Mouse (Mus musculus): ENCODE results near the gene Mpv17l. TPM values are rescaled to one million over a fixed set of nuclear protein-coding genes. Genes with fewer than 3 reads are reported as not detected.
"Not testable (repeated sequence)": the region's sequence is repeated elsewhere in the genome, so short reads cannot be mapped to it uniquely, and the experiment has no call there.

Mpv17l gene
- polyA plus RNA-seq, 1 experiment: 0.88 TPM

DNA sequence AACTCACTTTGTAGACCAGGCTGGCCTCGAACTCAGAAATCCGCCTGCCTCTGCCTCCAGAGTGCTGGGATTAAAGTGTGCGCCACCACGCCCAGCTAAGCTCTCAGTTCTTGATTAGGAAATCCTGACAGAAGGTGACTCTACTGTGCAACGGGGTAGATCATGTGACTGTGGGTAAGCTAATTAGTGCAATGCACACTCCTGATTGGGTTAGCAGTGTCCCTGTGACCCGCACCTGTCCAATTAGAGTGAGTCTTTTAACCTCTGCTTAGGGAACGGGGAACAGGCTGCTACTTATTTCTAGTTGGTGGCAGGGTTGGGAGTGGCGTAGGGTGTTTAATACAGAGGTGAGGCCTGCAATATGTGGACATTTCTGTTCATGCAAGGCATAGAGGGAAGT is 69.1 kb downstream of the Mpv17l start:
- Histone ChIP-seq H3K4me3 (no peak overlapping the region), H3K4me2 (ENCODE audit: low read depth) (no peak overlapping the region), H3ac (ENCODE audit: control insufficient read depth, insufficient read length) (no peak overlapping the region), H3K79me2 (ENCODE audit: control insufficient read depth, insufficient read depth) (no peaks in the 10 kb centered on the region), H3K36me3 (ENCODE audit: control insufficient read depth, insufficient read depth) (no peaks in the 10 kb centered on the region), H3K27me3 (ENCODE audit: control insufficient read depth, insufficient read depth, insufficient read length) (no peaks in the 10 kb centered on the region)
- TF ChIP-seq CEBPB (IDR thresholded peaks at IDR 0.05; ENCODE audit: insufficient read depth, poor library complexity, severe bottlenecking): no peak
- TF ChIP-seq USF1 (IDR thresholded peaks at IDR 0.05; ENCODE audit: low read depth): no peak
- no peak for TF ChIP-seq MYOG (IDR thresholded peaks at IDR 0.05; ENCODE audit: control insufficient read depth in 1 of 3, insufficient read depth in 1 of 3, insufficient read length in 2 of 3, low read depth in 2 of 3)
- no peak for TF ChIP-seq TCF12 (IDR thresholded peaks at IDR 0.05; ENCODE audit: insufficient read depth, poor library complexity, severe bottlenecking)
- no peak for TF ChIP-seq MYOD1 (IDR thresholded peaks at IDR 0.05; ENCODE audit: control insufficient read depth in 1 of 3, insufficient read length in 2 of 3, low read depth in 2 of 3)
- TF ChIP-seq POLR2AphosphoS2 (IDR thresholded peaks at IDR 0.05; ENCODE audit: insufficient read length, low read depth): no peak
- no peak for TF ChIP-seq E2F4 (IDR thresholded peaks at IDR 0.05; ENCODE audit: insufficient read depth)
- TF ChIP-seq SRF (IDR thresholded peaks at IDR 0.05; ENCODE audit: control insufficient read depth, insufficient read length, low read depth): no peak
- TF ChIP-seq TCF3 (IDR thresholded peaks at IDR 0.05; ENCODE audit: insufficient read length, low read depth): no peak
- no peak for TF ChIP-seq MAX (IDR thresholded peaks at IDR 0.05; ENCODE audit: low read depth)
- TF ChIP-seq POLR2A (IDR thresholded peaks at IDR 0.05; ENCODE audit: insufficient read length, low read depth): no peak
- no peak for TF ChIP-seq REST (IDR thresholded peaks at IDR 0.05; ENCODE audit: insufficient read depth, insufficient read length)

GRCm38 (mm10) chr16:13976358-13976896 is 73.5 kb downstream of the Mpv17l start:
- not testable (repeated sequence) for H3K79me2 ChIP-seq (ENCODE audit: control insufficient read depth, insufficient read depth); H3K27me3 ChIP-seq (ENCODE audit: control insufficient read depth, insufficient read depth, insufficient read length); H3K4me2 ChIP-seq (ENCODE audit: low read depth); H3ac ChIP-seq (ENCODE audit: control insufficient read depth, insufficient read length); H3K4me3 ChIP-seq; H3K36me3 ChIP-seq (ENCODE audit: control insufficient read depth, insufficient read depth)

DNA sequence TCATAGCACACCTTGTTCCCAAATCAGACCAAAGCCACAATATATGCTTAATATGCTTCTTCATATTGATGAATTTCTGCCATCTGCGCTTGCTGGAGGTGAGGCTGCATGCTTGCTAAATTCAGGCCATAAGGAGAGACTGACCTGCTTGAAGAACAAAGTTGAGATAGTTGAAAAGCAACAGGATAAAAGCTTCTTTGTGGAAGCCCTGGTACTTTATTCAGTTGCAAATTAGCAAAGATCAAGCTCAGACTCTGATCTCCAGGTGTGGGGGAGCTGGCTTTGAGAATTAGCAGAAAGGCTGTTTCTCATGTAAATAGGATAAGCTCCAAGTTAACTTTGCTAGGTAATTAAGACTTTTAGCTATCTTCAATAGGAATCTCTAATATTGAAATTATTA is 74.1 kb downstream of the Mpv17l start:
- not testable (repeated sequence) for H3ac ChIP-seq (ENCODE audit: control insufficient read depth, insufficient read length); H3K36me3 ChIP-seq (ENCODE audit: control insufficient read depth, insufficient read depth); H3K4me3 ChIP-seq; H3K79me2 ChIP-seq (ENCODE audit: control insufficient read depth, insufficient read depth); H3K4me2 ChIP-seq (ENCODE audit: low read depth); H3K27me3 ChIP-seq (ENCODE audit: control insufficient read depth, insufficient read depth, insufficient read length)

DNA sequence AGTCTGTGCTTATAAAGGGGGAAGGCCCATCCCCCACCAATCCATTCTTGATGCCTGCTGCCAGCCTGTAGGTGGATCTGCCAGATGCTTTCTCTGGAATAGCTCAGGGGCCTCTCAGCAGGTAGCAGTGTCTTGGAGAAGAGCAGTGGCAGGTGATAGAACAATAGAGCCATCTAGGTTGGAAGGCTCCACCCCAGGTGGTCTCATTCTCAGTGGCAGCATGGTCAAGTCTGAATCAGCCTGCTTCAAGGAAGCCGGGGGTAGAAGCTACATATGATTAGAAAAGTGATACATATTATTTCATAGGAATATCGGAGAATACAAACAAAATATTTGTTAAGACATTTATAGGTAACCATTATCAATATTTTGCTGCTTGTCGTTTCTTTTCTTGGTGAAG is 78.8 kb downstream of the Mpv17l start:
- H3ac ChIP-seq (ENCODE audit: control insufficient read depth, insufficient read length); H3K36me3 ChIP-seq (ENCODE audit: control insufficient read depth, insufficient read depth); H3K79me2 ChIP-seq (ENCODE audit: control insufficient read depth, insufficient read depth); H3K4me3 ChIP-seq; H3K27me3 ChIP-seq (ENCODE audit: control insufficient read depth, insufficient read depth, insufficient read length); H3K4me2 ChIP-seq (ENCODE audit: low read depth): not testable (repeated sequence)

- Histone ChIP-seq H3K79me2 (ENCODE audit: control insufficient read depth, insufficient read depth) (no peaks in the 10 kb centered on the region), H3K4me2 (ENCODE audit: low read depth) (no peak overlapping the region), H3K36me3 (ENCODE audit: control insufficient read depth, insufficient read depth) (no peaks in the 10 kb centered on the region), H3ac (ENCODE audit: control insufficient read depth, insufficient read length) (no peak overlapping the region), H3K4me3 (no peak overlapping the region), H3K27me3 (ENCODE audit: control insufficient read depth, insufficient read depth, insufficient read length) (no peaks in the 10 kb centered on the region)
- TF ChIP-seq USF1 (IDR thresholded peaks at IDR 0.05; ENCODE audit: low read depth): no peak
- TF ChIP-seq TCF3 (IDR thresholded peaks at IDR 0.05; ENCODE audit: insufficient read length, low read depth): no peak
- TF ChIP-seq REST (IDR thresholded peaks at IDR 0.05; ENCODE audit: insufficient read depth, insufficient read length): no peak
- no peak for TF ChIP-seq TCF12 (IDR thresholded peaks at IDR 0.05; ENCODE audit: insufficient read depth, poor library complexity, severe bottlenecking)
- TF ChIP-seq MYOD1 (IDR thresholded peaks at IDR 0.05; ENCODE audit: control insufficient read depth in 1 of 3, insufficient read length in 2 of 3, low read depth in 2 of 3): no peak
- TF ChIP-seq CEBPB (IDR thresholded peaks at IDR 0.05; ENCODE audit: insufficient read depth, poor library complexity, severe bottlenecking): no peak
- no peak for TF ChIP-seq POLR2AphosphoS2 (IDR thresholded peaks at IDR 0.05; ENCODE audit: insufficient read length, low read depth)
- TF ChIP-seq MAX (IDR thresholded peaks at IDR 0.05; ENCODE audit: low read depth): no peak
- no peak for TF ChIP-seq SRF (IDR thresholded peaks at IDR 0.05; ENCODE audit: control insufficient read depth, insufficient read length, low read depth)
- TF ChIP-seq POLR2A (IDR thresholded peaks at IDR 0.05; ENCODE audit: insufficient read length, low read depth): no peak
- no peak for TF ChIP-seq MYOG (IDR thresholded peaks at IDR 0.05; ENCODE audit: control insufficient read depth in 1 of 3, insufficient read depth in 1 of 3, insufficient read length in 2 of 3, low read depth in 2 of 3)
- no peak for TF ChIP-seq E2F4 (IDR thresholded peaks at IDR 0.05; ENCODE audit: insufficient read depth)
Measured at GRCm38 (mm10) chr16:13983161-13983560, 80.2 kb downstream of the Mpv17l start.

DNA sequence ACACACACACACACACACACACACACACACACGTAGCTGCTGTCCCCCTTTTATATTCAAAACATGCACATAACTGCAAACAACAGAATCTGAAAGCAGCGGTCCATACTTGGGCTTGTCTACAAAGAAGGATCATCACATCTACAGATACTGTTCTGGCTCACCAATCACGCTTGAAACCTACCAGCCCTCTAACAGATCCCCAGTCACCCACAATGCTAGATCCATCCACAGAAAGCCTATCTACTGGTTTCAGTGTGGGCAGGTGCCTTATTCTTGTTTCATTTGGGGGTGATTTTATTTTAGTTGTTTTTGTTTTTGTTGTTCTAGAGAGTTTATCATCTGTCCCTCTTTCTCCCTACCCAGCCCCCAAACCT is 83.2 kb downstream of the Mpv17l start:
- no peaks in the 10 kb centered on the region for H3K79me2 ChIP-seq (ENCODE audit: control insufficient read depth, insufficient read depth)
- H3K27me3 ChIP-seq (ENCODE audit: control insufficient read depth, insufficient read depth, insufficient read length): no peaks in the 10 kb centered on the region
- no peak overlapping the region for H3ac ChIP-seq (ENCODE audit: control insufficient read depth, insufficient read length)
- H3K4me3 ChIP-seq: no peak overlapping the region
- no peak for TF ChIP-seq REST (IDR thresholded peaks at IDR 0.05; ENCODE audit: insufficient read depth, insufficient read length)
- H3K4me2 ChIP-seq (ENCODE audit: low read depth): no peak overlapping the region
- H3K36me3 ChIP-seq (ENCODE audit: control insufficient read depth, insufficient read depth): no peaks in the 10 kb centered on the region

Measured in myocyte (in vitro differentiated cells).